Mouse (Mus musculus) left cerebral cortex, postnatal 25 days (tissue): ENCODE results near the gene Gamt. TPM values are rescaled to one million over a fixed set of nuclear protein-coding genes. Genes with fewer than 3 reads are reported as not detected.

Experiments used
- DNase-seq, 2 experiments: peaks; one replicate each; pipeline ENCODE4 v3.0.0; 2022; ENCODE audit warnings: low spot score in 2 of 2, mixed read lengths in 1 of 2
- intact Hi-C: fragments of 180-260 bp; cut with DNase I; formaldehyde crosslinking; loops from one replicate; pipeline ENCODE4 v1.15.1; 2025
- total RNA-seq, 2 experiments: library from RNA; stranded (reverse); gene quantifications; 2 replicates each; pipeline ENCODE4 v1.2.3; 2021

Gene Gamt
- 10 to 100 TPM; 27.6 to 30.7 TPM for total RNA-seq

DNA sequence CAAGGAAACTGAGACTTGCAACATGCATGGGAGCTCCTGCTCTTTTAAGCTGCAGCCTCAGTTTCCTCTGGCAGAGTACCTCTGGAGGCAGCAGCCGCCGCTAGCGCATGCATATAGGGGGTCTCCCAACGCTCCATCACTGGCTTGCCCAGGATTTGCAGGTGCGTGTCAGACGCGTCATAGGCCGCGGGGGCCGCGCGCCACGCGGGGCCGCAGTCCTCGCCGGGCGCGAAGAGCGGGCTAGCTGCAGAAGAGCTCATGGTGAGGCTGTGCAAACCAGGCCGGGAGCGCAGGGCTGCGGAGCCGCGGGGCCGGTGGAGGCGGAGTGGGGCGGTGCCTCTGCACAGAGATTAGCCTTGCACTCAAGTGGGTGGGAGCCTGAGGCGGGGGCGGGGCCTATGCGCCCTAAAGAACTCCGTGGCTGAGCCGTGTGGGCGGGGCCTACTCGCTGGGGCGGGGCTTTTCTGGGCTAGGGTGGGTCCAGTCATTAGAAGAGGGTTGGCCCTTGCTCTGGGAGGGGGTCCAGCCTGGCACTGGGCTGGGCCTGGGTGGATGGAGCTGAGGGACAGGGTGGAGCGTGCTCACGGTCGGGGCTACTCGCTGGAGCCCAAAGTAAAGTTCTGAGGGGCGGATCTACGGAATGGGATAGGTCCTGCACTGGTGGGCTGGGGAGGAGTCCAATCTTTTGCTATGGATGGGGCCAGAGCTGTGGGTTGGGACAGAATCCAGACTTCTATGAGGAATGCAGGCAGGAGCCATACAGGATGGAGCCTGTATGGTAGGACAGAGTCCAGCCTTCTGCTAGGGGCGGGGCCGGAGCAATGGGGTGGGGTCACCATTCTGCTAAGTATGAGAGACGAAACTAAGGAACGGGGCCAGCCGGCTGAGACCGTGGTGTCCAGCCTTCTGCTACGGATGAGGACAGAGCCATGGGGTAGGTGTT, at the start of gene Gamt, which contains the start of gene Dazap1:
Gamt (minus strand) TSS at position 371 of the 943 bp plus-strand sequence.
Dazap1 (plus strand) TSS at position 845 of the 943 bp plus-strand sequence.
- intact Hi-C loops: loop anchor here (1.0 kb wide), 1 partner anchor 12 kb away; the partner anchor contains the start of gene Ndufs7
- peak; percentile 89 to 91 for DNase-seq

- DNase-seq: no peak
- intact Hi-C loops: no loop called here
These were observed 44.0 kb upstream of the Gamt start for GRCm38 (mm10) chr10:80304862-80305261.

GRCm38 (mm10) chr10:80304458-80304857, 43.6 kb upstream of the Gamt start:
- intact Hi-C loops: no loop called here
- DNase-seq: no peak

DNA sequence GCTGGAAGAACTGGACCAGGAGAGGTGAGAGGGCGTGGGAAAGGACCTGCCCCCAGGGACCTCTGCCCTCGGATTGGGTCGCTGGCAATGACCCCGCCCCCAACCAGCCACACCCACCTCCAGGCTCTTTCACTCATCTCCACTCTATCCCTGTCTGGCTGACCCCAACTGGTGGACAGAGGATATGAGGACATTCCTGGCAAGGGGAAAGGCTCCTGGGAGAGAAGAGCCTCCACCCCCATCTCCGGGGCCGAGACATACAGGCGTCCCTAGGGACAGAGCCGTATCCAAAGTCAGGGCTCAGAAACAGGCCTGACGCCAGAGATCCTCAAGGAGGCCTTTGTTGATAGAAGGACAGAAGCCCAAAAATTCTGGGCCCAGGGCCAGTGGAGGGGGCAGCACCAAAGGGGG, 41.7 kb upstream of the Gamt start:
- DNase-seq: peak in 1 of 2 experiments; percentile 72
- intact Hi-C loops: no loop called here

DNA sequence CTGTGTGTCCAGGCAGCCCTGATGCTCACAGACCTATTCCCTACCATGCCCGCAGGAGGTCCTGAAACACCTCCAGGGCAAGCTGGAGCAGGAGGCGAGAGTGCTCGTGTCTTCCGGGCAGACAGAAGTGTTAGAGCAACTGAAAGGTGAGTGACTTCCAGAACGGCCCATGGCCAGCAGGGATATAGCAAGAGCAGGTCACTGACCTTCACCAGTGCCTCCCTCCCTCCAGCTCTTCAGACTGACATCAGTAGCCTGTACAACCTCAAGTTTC, 41.2 kb upstream of the Gamt start:
- DNase-seq: no peak
- intact Hi-C loops: no loop called here

DNA sequence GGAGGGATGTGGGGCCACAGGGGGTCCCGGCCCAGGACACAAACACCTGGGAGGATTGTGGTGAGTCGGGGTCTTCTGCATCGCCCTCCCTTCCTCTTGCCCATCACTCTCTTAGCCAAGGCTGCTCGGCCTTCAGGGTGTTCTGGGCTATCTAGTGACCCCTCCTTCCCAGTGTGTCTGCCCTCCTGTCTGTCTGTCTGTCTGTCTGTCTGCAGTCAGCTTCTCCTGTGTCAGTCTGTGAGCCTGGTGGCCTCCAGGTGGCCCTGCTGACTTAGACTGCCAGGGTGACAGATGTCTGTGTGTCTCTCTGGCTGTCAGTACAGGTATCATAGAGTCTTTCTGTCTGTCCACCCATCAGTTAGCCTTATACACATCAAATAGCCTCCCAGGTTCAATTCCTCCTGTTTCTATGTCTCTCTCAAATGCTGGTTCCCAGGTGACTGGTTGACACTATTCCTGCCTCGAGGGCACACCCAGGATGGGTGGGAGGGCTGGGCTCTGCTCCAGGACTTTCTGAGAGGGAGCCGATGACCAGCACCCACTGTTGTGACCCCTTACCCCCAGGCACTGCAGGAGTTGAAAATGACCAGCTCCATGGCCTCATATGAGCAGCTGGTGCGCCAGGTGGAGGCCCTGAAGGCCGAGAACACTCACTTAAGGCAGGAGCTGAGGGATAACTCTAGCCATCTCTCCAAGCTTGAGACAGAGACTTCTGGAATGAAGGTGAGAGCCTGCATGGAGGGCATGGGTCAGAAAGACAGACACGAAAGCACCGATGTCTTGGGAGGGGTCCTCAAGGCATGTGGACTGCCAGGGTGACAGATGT, 40.7 kb upstream of the Gamt start:
- no peak for DNase-seq
- intact Hi-C loops: no loop called here

DNA sequence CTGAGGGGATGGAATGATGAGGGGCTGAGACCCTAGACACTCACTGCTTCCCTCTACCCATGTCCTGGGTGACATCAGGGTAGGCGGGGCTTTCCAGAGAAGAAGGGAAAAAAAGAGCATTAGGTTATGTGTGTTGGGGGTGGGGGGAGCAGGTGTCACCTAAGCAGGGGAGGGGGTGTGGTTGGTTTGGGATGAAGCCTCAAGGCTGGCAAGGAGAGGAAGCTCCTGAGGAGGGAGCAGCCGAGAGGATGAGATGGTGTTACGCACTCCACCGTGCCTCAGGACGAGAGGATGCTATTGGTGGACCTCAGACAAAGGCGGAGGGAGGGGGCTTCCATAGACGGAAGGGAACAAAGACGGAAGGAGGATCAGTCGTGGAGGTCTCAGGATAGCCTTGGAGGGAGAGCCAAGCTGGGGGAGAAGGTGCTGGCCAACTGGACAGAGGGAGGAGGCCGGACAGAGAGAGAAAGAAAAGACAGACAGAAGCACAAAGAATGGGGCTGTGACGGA, 39.9 kb upstream of the Gamt start:
- peak in 1 of 2 experiments; percentile 47 for DNase-seq
- intact Hi-C loops: no loop called here

- intact Hi-C loops: no loop called here
- no peak for DNase-seq
These were observed 39.0 kb upstream of the Gamt start for GRCm38 (mm10) chr10:80299824-80300223.

- intact Hi-C loops: no loop called here
- no peak for DNase-seq
These were observed 38.5 kb upstream of the Gamt start for GRCm38 (mm10) chr10:80299301-80299700.

- intact Hi-C loops: no loop called here
- peak; percentile 92 to 96 for DNase-seq
These were observed 37.9 kb upstream of the Gamt start for GRCm38 (mm10) chr10:80298571-80299281.

GRCm38 (mm10) chr10:80297526-80298133, 36.8 kb upstream of the Gamt start:
- no peak for DNase-seq
- intact Hi-C loops: no loop called here

- DNase-seq: no peak
- intact Hi-C loops: no loop called here
These were observed 36.0 kb upstream of the Gamt start for GRCm38 (mm10) chr10:80296824-80297223.

- DNase-seq: peak; percentile 84 to 86
- intact Hi-C loops: loop anchor here (2.0 kb wide), 2 partner anchors 53 to 79 kb away; partner anchors contain the start of gene Adamtsl5
These were observed 35.0 kb upstream of the Gamt start, which contains the start of gene Apc2 for GRCm38 (mm10) chr10:80295618-80296425. Gene Apc2 (plus strand): TSS chr10:80295977.

DNA sequence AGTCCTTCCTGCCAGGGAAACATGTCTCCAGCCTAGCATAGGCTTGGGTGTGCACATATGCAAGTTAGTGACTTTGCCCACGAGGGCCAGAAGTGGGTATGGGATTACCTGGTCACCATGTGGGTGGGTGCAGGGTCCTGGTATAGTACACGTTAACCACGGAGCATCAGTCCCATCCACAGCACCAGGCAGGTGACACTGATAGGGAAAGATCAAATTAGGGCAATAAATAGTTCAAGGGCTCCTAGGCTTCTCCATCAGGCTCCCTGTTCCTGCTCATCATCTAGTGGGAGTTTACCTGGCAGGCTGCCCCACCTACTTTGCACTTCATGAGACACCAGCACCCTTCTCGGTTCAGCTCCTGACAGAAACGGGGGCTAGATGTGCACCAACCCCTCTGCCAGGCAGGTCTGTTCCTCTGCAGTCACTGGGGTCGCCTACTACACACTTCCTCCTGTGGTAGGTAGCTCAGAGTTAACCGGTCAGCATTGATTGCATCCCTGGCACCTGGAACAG, 34.0 kb upstream of the Gamt start:
- no peak for DNase-seq
- intact Hi-C loops: loop anchor here (2.0 kb wide), 2 partner anchors 54 to 80 kb away; partner anchors contain the start of gene Adamtsl5

DNA sequence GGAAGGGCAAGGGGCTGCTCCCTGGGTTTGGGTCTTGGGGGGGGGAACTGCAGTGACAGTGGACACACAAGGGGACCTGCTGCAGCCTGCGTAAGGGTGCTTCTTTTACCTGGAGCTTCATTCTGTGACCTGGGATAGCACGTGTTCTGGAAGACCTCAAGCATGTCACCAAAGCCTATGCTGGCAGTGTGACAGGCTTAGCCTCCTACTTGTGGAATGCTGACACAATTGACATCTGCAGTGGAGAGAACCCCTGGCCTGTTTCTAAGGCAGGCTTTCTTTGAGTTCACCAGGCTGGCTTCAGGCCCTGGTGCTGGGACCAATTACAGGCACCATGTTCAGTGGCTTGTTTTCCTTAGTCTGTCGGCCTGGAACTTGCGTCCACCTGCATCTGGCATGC, 33.5 kb upstream of the Gamt start:
- intact Hi-C loops: loop anchor here (2.0 kb wide), 2 partner anchors 54 to 80 kb away; partner anchors contain the start of gene Adamtsl5
- no peak for DNase-seq

GRCm38 (mm10) chr10:80293325-80293724, 32.5 kb upstream of the Gamt start:
- intact Hi-C loops: no loop called here
- no peak for DNase-seq

GRCm38 (mm10) chr10:80292251-80293146, 31.7 kb upstream of the Gamt start, which contains the start of gene Rps15:
Gene Rps15 (plus strand): TSS chr10:80292453.
- DNase-seq: peak; percentile 93 to 96

More at GRCm38 (mm10) chr10:80292251-80293146, 31.7 kb upstream of the Gamt start, which contains the start of gene Rps15:
- intact Hi-C loops: no loop called here
